Mouse (Mus musculus) stomach, postnatal 0 days (tissue): ENCODE measurements at regions not wholly inside any gene's neighbourhood (a gene's known extent, or its start where the extent isn't known, plus 50 kb on each side); places are given as distances from the start of the nearest gene placed in this dataset.

Source experiments
- ATAC-seq: fragments of 200-750 bp; cut with Nextera tagmentation; 2 replicates; pipeline ENCODE4 v1.8.0; 2017; ENCODE audit not compliant: low FRiP score, low TSS enrichment
- DNase-seq: peaks from one replicate; pipeline ENCODE4 v3.0.0-alpha.2; 2016; ENCODE audit warnings: low spot score
- H3K27ac ChIP-seq: fragments of 300-500 bp; sonication (generic); replicated peaks from 2 replicates; pipeline ENCODE4 v1.5.1; 2014; ENCODE audit warnings: mild to moderate bottlenecking, control low read depth
- H3K27me3 ChIP-seq: fragments of 300-500 bp; sonication (generic); 2 replicates; pipeline ENCODE4 v1.6.1; 2014; ENCODE audit warnings: low read length; ENCODE audit not compliant: control insufficient read depth, insufficient read depth
- H3K36me3 ChIP-seq: fragments of 300-500 bp; sonication (generic); 2 replicates; pipeline ENCODE4 v1.6.1; 2014; ENCODE audit warnings: low read length, mixed read lengths; ENCODE audit not compliant: control insufficient read depth, insufficient read depth
- H3K4me1 ChIP-seq: fragments of 300-500 bp; sonication (generic); replicated peaks from 2 replicates; pipeline ENCODE4 v1.6.1; 2014; ENCODE audit warnings: antibody characterized with exemption; ENCODE audit not compliant: control insufficient read depth, insufficient read depth
- H3K4me2 ChIP-seq: fragments of 300-500 bp; sonication (generic); replicated peaks from 2 replicates; pipeline ENCODE4 v1.6.1; 2014; ENCODE audit warnings: low read depth, mild to moderate bottlenecking, control low read depth, moderate library complexity
- H3K4me3 ChIP-seq: fragments of 300-500 bp; sonication (generic); 2 replicates; pipeline ENCODE4 v1.5.1; 2014; ENCODE audit warnings: low read depth, low read length, control low read depth
- H3K9ac ChIP-seq: fragments of 300-500 bp; sonication (generic); 2 replicates; pipeline ENCODE4 v1.6.1; 2014; ENCODE audit warnings: mild to moderate bottlenecking, low read length, control low read depth, mixed read lengths
- H3K9me3 ChIP-seq: fragments of 300-500 bp; sonication (generic); 2 replicates; pipeline ENCODE4 v1.6.1; 2016; ENCODE audit warnings: low read length; ENCODE audit not compliant: control insufficient read depth
- CTCF ChIP-seq: IDR thresholded peaks from 2 replicates; pipeline ENCODE4 v1.5.1; 2016; ENCODE audit warnings: antibody characterized with exemption, low read depth, mild to moderate bottlenecking, moderate library complexity
- EP300 ChIP-seq: optimal IDR thresholded peaks from 2 replicates; pipeline ENCODE3; 2016; ENCODE audit warnings: antibody characterized with exemption
- WGBS: fragments of 180-500 bp; shearing (Covaris S2); extraction: QIAGEN DNeasy Blood & Tissue Kit; methylation state at CpG from one replicate; pipeline ENCODE4 v1.1.7; 2014; 5-methylcytosine and 5-hydroxymethylcytosine counted together

DNA sequence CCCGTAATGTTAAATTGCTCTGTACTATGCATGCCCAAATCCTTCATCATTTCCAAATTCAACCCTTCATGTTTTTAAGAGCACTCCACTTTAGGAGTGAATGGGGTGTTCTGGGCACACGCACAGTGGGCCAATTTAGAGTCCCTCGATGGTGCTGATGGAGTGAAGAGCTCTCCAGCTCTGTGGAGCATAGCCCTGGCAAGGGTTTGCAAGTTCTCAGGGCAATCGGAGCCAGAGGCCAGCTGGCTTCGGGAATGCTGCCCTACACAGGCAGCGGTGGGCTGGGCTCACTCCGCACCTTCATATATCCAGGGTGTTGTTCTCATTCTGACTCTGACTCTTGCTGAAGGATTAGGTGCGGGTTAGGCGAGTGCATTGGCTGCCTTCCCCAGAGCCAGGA, 549.5 kb downstream of the Vrk1 start:
- ATAC-seq, result no peak
- no peaks in the 10 kb centered on the region for H3K36me3 ChIP-seq
- no peaks in the 10 kb centered on the region for H3K9me3 ChIP-seq
- H3K4me2 ChIP-seq, result no peak overlapping the region
- 73% methylated on average over 9 of the region's 9 CpGs for WGBS
- H3K27me3 ChIP-seq, result no peaks in the 10 kb centered on the region
- no peak overlapping the region for H3K27ac ChIP-seq
- no peak for DNase-seq
- H3K4me1 ChIP-seq, result no peaks in the 10 kb centered on the region
- no peak overlapping the region for H3K4me3 ChIP-seq
- TF ChIP-seq CTCF, result no peak
- no peak for TF ChIP-seq EP300
- no peak overlapping the region for H3K9ac ChIP-seq

DNA sequence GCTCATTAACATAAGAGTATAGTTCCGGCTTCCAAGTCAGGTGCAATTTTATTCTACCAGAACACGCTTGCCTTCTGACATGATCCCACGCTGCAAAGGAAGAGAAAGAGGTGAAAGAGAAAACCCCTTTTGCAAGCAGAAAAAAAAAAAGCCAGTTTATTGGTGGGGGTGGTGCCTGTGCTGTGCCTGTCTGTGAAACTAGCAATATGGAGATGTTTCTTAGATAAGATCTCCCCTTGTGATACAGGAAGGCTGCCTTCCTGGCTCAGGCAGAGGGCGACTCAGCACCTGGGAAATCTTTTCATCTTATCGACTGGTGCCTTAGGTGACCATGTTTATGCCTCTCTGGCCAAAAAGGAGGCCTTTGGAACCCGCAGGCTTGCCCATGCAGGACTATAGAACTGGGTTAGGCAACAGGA, 555.2 kb downstream of the Vrk1 start:
- 37% methylated on average over 6 of the region's 6 CpGs for WGBS
- DNase-seq (no peak), ATAC-seq (no peak)
- H3K9me3 ChIP-seq, result no peaks in the 10 kb centered on the region
- H3K4me2 ChIP-seq, result no peak overlapping the region
- H3K9ac ChIP-seq, result no peak overlapping the region
- H3K27me3 ChIP-seq, result no peaks in the 10 kb centered on the region
- H3K4me3 ChIP-seq, result no peak overlapping the region
- TF ChIP-seq EP300, result no peak
- no peak for TF ChIP-seq CTCF
- no peak overlapping the region for H3K27ac ChIP-seq
- H3K4me1 ChIP-seq, result no peaks in the 10 kb centered on the region
- H3K36me3 ChIP-seq, result no peaks in the 10 kb centered on the region

DNA sequence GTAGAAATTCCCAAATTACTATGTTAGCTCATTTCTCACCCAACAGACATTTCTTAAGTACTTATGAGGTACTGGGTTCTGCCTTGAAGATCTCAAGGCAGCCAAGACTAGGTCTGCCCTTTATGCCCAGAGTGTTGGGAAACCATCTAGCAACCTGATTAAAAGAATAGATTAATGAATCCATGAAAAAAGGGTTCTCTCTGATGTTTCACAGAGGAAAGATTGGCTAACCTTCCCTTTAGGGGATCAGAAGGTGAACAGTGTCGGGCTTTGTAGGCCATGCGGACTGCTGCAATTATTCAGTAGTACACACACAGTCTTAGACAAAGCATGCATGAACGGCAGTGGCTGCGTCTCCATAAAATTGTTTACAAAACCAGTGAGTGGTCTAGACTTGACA, 556.3 kb downstream of the Vrk1 start:
- WGBS, result 71% methylated on average over 4 of the region's 4 CpGs
- H3K4me1 ChIP-seq, result no peaks in the 10 kb centered on the region

DNA sequence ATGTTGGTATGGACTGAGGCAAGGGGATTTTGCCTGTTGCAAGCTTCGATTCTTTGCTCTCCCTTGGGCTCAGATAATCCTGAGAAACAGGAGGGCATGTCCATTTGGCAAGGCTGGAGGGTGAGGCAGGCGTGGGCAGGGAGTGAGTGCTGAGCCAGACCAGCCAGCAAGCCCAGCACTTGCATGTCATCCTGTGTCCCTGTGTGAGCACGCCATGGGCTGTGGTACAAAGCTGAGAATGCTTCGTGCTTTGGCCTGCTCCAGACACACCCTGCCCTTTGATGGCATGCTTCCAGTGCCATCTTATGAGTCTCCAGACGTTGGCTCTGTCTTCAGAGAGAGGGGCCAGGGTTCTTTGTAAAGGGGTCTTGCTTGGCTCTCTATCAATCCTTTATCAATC, 557.1 kb downstream of the Vrk1 start:
- no peak overlapping the region for H3K9ac ChIP-seq
- no peaks in the 10 kb centered on the region for H3K27me3 ChIP-seq
- no peak overlapping the region for H3K4me3 ChIP-seq
- no peak overlapping the region for H3K4me2 ChIP-seq
- no peaks in the 10 kb centered on the region for H3K9me3 ChIP-seq
- no peak for ATAC-seq
- H3K36me3 ChIP-seq, result no peaks in the 10 kb centered on the region
- TF ChIP-seq EP300 (no peak), CTCF (no peak)
- H3K4me1 ChIP-seq, result no peaks in the 10 kb centered on the region
- H3K27ac ChIP-seq, result no peak overlapping the region
- DNase-seq, result no peak
- 51% methylated on average over 5 of the region's 5 CpGs for WGBS

More for the DNA sequence above, 556.3 kb downstream of the Vrk1 start:
- Histone ChIP-seq H3K36me3 (no peaks in the 10 kb centered on the region), H3K27me3 (no peaks in the 10 kb centered on the region), H3K9ac (no peak overlapping the region), H3K9me3 (no peaks in the 10 kb centered on the region), H3K27ac (no peak overlapping the region), H3K4me3 (no peak overlapping the region), H3K4me2 (no peak overlapping the region)
- ATAC-seq (no peak), DNase-seq (no peak)
- TF ChIP-seq CTCF, result no peak
- no peak for TF ChIP-seq EP300

DNA sequence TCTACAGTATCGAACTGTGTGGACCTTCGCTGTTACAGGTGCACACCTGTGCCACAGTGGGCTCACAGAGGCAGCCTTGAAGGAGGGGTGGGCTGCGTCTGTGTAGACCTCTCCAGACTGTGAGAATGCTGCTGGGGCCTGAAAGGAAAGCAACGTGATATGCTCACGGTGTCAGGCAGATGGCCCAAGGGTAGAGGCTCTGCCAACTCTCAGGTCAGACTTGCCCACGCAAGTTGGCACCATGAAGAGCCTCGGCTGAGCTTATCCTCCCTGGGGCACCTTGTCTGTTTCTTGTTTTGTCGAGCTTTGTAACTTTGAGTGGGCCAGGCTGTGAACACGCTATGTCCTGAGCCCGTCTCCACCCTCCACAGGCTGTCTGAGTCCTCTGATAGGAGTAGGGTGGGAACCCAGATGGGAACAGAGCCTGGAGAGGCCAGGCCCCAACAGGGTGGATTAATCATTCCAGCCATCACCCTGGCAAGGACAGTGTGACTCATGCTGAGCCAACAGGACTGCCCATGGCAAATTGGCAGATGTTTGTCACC, 558.6 kb downstream of the Vrk1 start:
- no peak overlapping the region for H3K4me3 ChIP-seq
- no peaks in the 10 kb centered on the region for H3K9me3 ChIP-seq
- WGBS, result 72% methylated on average over 10 of the region's 10 CpGs
- no peaks in the 10 kb centered on the region for H3K4me1 ChIP-seq
- DNase-seq (no peak), ATAC-seq (0 out of 2 replicates have a peak, but pooled peaks have one; percentile 18)
- H3K27me3 ChIP-seq, result no peaks in the 10 kb centered on the region
- H3K36me3 ChIP-seq, result no peaks in the 10 kb centered on the region
- no peak for TF ChIP-seq CTCF
- TF ChIP-seq EP300, result no peak
- H3K4me2 ChIP-seq, result no peak overlapping the region
- H3K9ac ChIP-seq, result no peak overlapping the region
- H3K27ac ChIP-seq, result no peak overlapping the region

DNA sequence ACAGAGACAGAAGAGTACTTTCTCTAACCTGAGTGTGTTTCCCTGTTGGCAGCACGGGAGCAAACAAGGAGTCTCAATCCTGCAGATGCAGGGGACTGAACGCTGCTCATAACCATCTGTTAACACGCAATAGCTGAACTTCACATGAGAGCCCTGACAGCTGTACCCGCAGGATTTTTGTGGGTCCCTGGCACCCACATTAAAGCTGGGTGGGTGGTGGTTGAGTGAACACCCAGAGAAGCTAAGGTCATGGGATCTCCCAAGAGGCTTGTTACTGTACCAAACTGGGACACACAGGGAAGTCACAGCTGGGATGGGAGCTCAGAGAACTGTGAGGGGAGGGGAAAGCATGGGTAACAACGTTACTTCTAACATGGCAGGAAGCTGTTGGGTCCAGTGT, 562.9 kb downstream of the Vrk1 start:
- H3K4me3 ChIP-seq, result no peak overlapping the region
- DNase-seq (no peak), ATAC-seq (no peak)
- no peaks in the 10 kb centered on the region for H3K4me1 ChIP-seq
- H3K27ac ChIP-seq, result no peak overlapping the region
- no peaks in the 10 kb centered on the region for H3K9me3 ChIP-seq
- H3K4me2 ChIP-seq, result no peak overlapping the region
- H3K9ac ChIP-seq, result no peak overlapping the region
- 80% methylated on average over 5 of the region's 5 CpGs for WGBS
- H3K36me3 ChIP-seq, result no peaks in the 10 kb centered on the region
- no peak for TF ChIP-seq EP300
- no peak for TF ChIP-seq CTCF
- no peaks in the 10 kb centered on the region for H3K27me3 ChIP-seq
